Mouse (Mus musculus): ENCODE results near the gene Rai2. TPM values are rescaled to one million over a fixed set of nuclear protein-coding genes. Genes with fewer than 3 reads are reported as not detected.

Gene Rai2
- not detected in 2 replicates for total RNA-seq (2023)

GRCm38 (mm10) chrX:161716865-161717763, at the start of gene Rai2:
Gene Rai2, plus strand, starts transcription at chrX:161717069.

All from neutrophil, adult 65 days (primary cell).